Mouse (Mus musculus) forebrain, embryonic 11.5 days (tissue): ENCODE results near the gene Ccdc172. TPM values are rescaled to one million over a fixed set of nuclear protein-coding genes. Genes with fewer than 3 reads are reported as not detected.

ENCODE experiments used
- ATAC-seq: fragments of 200-750 bp; cut with Nextera tagmentation; replicated peaks from 2 replicates; pipeline ENCODE4 v1.8.0; 2017; ENCODE audit warnings: moderate TSS enrichment; ENCODE audit not compliant: low FRiP score
- DNase-seq: peaks from one replicate; pipeline ENCODE4 v3.0.0-alpha.2; 2017; ENCODE audit warnings: low spot score
- H3K27ac ChIP-seq: fragments of 300-500 bp; sonication (generic); 2 replicates; pipeline ENCODE4 v1.5.1; 2014; ENCODE audit warnings: low read depth, low read length
- H3K27me3 ChIP-seq: fragments of 300-500 bp; sonication (generic); 2 replicates; pipeline ENCODE4 v1.6.1; 2014; ENCODE audit warnings: mild to moderate bottlenecking, low read length, mixed read lengths; ENCODE audit not compliant: control insufficient read depth, insufficient read depth
- H3K36me3 ChIP-seq: fragments of 300-500 bp; sonication (generic); 2 replicates; pipeline ENCODE4 v1.6.1; 2014; ENCODE audit warnings: mild to moderate bottlenecking, low read length, moderate library complexity, mixed read lengths; ENCODE audit not compliant: control insufficient read depth, insufficient read depth
- H3K4me1 ChIP-seq: fragments of 300-500 bp; sonication (generic); replicated peaks from 2 replicates; pipeline ENCODE4 v1.6.1; 2014; ENCODE audit warnings: low read length, mixed read lengths; ENCODE audit not compliant: control insufficient read depth, insufficient read depth
- H3K4me2 ChIP-seq: fragments of 300-500 bp; sonication (generic); 2 replicates; pipeline ENCODE4 v1.6.1; 2014; ENCODE audit warnings: low read depth, mild to moderate bottlenecking, low read length, moderate library complexity, mixed read lengths; ENCODE audit not compliant: severe bottlenecking
- H3K4me3 ChIP-seq: fragments of 300-500 bp; sonication (generic); 2 replicates; pipeline ENCODE4 v1.5.1; 2014; ENCODE audit warnings: low read depth, low read length
- H3K9ac ChIP-seq: fragments of 300-500 bp; sonication (generic); 2 replicates; pipeline ENCODE4 v1.6.1; 2014; ENCODE audit warnings: low read length
- H3K9me3 ChIP-seq: fragments of 300-500 bp; sonication (generic); 2 replicates; pipeline ENCODE4 v1.6.1; 2016; ENCODE audit warnings: low read length, mixed read lengths; ENCODE audit not compliant: control insufficient read depth
- WGBS: fragments of 180-500 bp; shearing (Covaris S2); extraction: QIAGEN DNeasy Blood & Tissue Kit; methylation state at CpG from one replicate; pipeline ENCODE4 v1.1.7; 2014; 5-methylcytosine and 5-hydroxymethylcytosine counted together
- polyA plus RNA-seq: library from polyadenylated mRNA; unstranded; fragments of >200 nt; fragmentation: Nextera tagmentation; extraction: Ambion mirVana; gene quantifications from 2 replicates; pipeline ENCODE4 v1.2.1, GENCODE M21; 2014

Gene Ccdc172
- polyA plus RNA-seq, 1 experiment from 2014 or later, result not detected

DNA sequence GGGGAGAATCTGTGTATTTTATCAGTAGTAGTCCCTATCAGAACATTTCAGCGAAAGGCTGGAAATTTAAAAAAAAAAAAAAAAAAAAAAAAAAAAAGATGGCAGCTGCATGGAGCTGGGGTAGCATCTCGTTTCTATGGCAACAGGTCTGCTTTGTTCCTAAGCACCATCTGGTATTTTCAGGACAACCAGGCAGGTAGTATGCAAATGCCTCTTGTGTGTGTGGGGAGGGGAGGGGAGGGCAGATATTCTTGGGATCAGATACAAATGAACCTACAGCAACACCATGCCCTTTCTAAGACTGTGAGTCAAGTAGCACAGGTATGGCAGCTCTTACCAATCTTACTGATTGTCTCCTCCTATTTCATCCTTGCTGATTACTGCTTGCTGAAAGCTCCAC, 11.7 kb upstream of the Ccdc172 start:
- DNase-seq, result no peak
- ATAC-seq, result no peak

DNA sequence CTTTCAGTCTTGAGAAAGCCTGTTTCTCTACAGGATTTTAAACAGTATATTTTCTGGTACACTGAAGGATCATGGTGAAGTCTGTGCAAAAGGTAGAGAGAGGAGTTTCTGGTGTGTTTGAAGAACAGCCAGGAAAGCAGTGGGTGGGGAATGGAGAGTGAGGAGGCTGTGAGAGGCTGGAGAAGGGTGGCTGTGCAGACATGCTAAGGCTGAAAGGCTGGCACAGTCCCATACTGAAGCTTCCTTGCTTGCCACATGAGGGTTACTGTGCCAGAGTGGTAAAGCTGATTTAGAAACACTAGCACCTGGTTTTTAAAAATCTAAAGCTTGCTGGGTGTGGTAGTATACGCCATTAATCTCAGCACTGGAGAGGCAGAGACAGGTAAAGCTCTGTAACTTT, 9.9 kb downstream of the Ccdc172 start:
- Histone ChIP-seq H3K9me3 (no peaks in the 10 kb centered on the region), H3K4me2 (no peak overlapping the region), H3K4me1 (peaks cover 17% of the 10 kb centered on the region; the same call in 1 of the 2 replicates), H3K27me3 (no peaks in the 10 kb centered on the region), H3K27ac (no peak overlapping the region), H3K36me3 (no peaks in the 10 kb centered on the region), H3K4me3 (no peak overlapping the region), H3K9ac (no peak overlapping the region)
- ATAC-seq, result no peak
- DNase-seq, result no peak
- 93% methylated on average over 1 of the region's 1 CpGs for WGBS

More for the DNA sequence above, 11.7 kb upstream of the Ccdc172 start:
- H3K27ac ChIP-seq, result no peak overlapping the region
- no peaks in the 10 kb centered on the region for H3K9me3 ChIP-seq
- no peaks in the 10 kb centered on the region for H3K36me3 ChIP-seq
- no peak overlapping the region for H3K4me3 ChIP-seq
- no peaks in the 10 kb centered on the region for H3K4me1 ChIP-seq
- WGBS, result 67% methylated on average over 2 of the region's 2 CpGs
- H3K4me2 ChIP-seq, result no peak overlapping the region
- no peak overlapping the region for H3K9ac ChIP-seq
- H3K27me3 ChIP-seq, result no peaks in the 10 kb centered on the region

DNA sequence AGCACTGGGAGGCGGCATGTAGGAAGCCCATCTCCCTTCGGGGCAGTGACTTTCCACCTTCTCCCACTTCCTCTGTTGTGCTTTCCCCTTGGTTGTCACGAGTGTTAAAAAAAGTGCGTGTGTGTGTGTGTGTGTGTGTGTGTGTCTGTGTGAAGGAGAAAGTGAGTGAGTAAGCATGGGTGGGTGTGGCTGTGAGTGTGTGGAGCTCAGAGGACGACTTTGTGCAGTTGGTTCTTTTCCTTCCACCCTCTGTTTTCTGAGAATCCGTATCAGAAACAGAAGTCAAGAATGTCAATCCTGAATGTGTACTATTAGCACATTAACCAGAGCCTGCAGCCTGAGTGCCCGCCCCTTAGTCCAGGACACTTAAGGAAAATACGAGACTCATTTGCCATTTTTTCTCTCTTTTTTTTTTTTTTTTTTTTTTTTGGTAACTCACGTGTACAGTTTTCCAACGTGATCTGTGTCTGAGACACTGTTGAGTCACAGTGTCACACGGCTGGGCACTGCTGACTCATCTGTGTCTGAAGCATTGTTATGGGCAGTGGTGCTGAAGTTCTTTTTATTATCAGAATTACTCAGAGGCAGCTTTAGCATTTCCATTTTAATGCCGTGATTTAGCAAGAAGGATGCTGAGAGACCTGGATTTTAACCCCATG, 12.1 kb downstream of the Ccdc172 start:
- H3K27ac ChIP-seq, result no peak overlapping the region
- H3K9me3 ChIP-seq, result no peaks in the 10 kb centered on the region
- H3K27me3 ChIP-seq, result no peaks in the 10 kb centered on the region
- no peak overlapping the region for H3K9ac ChIP-seq
- H3K36me3 ChIP-seq, result no peaks in the 10 kb centered on the region
- peaks cover 17% of the 10 kb centered on the region; the same call in 1 of the 2 replicates for H3K4me1 ChIP-seq
- 37% methylated on average over 12 of the region's 12 CpGs for WGBS
- no peak overlapping the region for H3K4me2 ChIP-seq
- no peak for ATAC-seq
- DNase-seq, result no peak
- no peak overlapping the region for H3K4me3 ChIP-seq

DNA sequence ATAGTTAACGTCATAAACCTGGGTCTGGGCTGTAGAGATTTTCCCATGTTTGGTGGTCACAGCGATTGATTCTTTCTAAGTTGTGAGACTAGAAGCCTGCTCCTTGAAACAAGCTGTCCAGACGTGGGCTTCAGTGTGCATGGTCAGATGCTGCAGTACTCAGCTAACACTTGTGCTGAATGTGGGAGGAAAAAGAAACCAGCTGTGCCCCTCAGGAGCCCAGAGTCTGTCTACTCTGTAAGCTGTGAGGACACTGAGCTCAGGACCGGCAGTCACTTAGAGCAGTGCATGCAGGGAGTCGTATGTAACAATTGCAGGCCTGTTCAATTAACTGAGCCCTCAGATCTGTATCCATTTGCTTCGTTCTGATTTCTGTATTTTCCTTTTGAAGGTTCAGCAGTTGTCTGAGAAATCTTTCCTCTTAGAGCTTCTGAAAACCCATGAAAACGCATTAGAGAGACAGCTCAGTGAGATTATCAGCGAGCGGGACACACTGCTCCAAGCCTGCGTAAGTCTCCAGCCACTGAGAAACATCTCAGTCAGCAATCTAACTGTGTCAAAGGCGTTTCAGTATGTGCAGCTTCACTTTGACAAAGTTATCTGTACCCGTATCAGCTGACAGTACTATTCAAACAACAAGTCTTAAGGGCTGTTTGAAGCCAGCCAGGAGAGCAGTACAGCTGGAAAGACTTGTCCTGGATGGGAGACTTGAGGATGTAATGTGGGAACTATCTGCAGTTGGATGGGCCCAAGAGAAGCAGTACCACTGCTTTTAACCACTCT, 13.9 kb downstream of the Ccdc172 start:
- no peak for ATAC-seq
- Histone ChIP-seq H3K9me3 (no peaks in the 10 kb centered on the region), H3K36me3 (no peaks in the 10 kb centered on the region), H3K27ac (no peak overlapping the region), H3K4me1 (peaks cover 17% of the 10 kb centered on the region; the same call in 1 of the 2 replicates), H3K27me3 (no peaks in the 10 kb centered on the region), H3K4me2 (no peak overlapping the region), H3K4me3 (no peak overlapping the region), H3K9ac (no peak overlapping the region)
- no peak for DNase-seq
- WGBS, result 65% methylated on average over 12 of the region's 12 CpGs

DNA sequence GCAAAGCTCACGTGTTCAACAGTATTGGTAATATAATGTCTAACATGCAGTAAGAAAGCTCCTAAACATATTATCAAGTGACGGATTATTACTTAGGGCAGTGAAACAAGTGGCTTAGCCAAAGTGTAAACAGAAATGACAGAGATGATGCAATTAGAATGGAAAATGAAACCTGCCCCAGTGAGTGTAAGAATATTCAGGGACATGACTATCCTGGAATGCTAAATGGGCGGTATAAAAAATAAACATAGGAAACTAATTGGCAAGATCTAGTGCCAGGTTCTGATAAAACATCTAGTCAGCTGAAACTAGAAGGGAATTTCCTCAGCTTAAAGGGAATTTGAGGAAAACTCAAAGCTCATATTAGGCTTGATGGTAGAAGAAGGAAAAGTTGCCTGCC, 21.3 kb downstream of the Ccdc172 start:
- no peak overlapping the region for H3K4me3 ChIP-seq
- H3K9ac ChIP-seq, result no peak overlapping the region
- no peaks in the 10 kb centered on the region for H3K36me3 ChIP-seq
- no peak overlapping the region for H3K4me2 ChIP-seq
- ATAC-seq (no peak), DNase-seq (no peak)
- no peaks in the 10 kb centered on the region for H3K4me1 ChIP-seq
- H3K27me3 ChIP-seq, result no peaks in the 10 kb centered on the region
- H3K9me3 ChIP-seq, result no peaks in the 10 kb centered on the region
- no peak overlapping the region for H3K27ac ChIP-seq
- WGBS, result 90% methylated on average over 3 of the region's 3 CpGs

DNA sequence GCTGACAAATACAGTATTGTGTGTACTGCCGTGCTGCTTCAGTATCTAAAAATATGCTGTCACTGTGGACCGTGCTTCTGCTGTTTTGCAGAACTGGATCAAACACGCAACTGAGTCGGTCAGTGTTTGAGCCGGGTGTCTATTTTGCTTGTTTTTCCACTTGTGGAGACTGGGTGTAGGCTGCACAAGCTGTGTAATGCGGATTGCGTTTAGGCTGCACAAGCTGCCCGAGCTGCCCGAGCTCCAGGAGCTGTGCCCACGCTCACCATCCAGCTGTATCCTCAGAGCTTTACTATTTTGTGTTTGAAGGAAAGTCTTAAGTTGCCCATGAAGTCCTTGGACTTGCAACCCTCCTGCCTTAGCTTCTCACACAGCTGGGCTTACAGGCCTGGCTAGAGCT, 24.9 kb downstream of the Ccdc172 start:
- no peak overlapping the region for H3K4me2 ChIP-seq
- H3K4me1 ChIP-seq, result no peaks in the 10 kb centered on the region
- DNase-seq, result no peak
- H3K9ac ChIP-seq, result no peak overlapping the region
- H3K27ac ChIP-seq, result no peak overlapping the region
- ATAC-seq, result no peak
- H3K27me3 ChIP-seq, result no peaks in the 10 kb centered on the region
- H3K4me3 ChIP-seq, result no peak overlapping the region
- H3K9me3 ChIP-seq, result no peaks in the 10 kb centered on the region
- no peaks in the 10 kb centered on the region for H3K36me3 ChIP-seq
- 95% methylated on average over 10 of the region's 10 CpGs for WGBS

DNA sequence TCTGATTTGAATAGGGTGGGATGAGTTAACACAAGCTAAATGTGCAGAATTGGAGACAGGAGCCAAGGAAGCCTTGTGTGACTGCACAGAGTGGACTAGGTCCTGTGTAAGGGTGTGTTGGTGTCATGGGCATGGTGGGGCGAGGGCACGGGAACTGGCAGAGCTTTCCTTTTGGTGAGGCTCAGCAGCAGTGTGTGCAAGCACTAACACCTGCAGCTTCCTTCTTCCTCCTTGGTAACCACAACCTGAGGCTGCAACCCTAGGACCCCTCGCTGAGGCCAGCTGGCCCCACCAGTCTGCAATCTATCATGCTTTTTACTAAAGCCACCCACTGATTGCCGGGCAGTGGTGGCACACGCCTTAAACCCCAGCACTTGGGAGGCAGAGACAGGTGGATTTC, 28.6 kb downstream of the Ccdc172 start:
- 93% methylated on average over 5 of the region's 5 CpGs for WGBS
- ATAC-seq, result no peak
- no peak overlapping the region for H3K27ac ChIP-seq

DNA sequence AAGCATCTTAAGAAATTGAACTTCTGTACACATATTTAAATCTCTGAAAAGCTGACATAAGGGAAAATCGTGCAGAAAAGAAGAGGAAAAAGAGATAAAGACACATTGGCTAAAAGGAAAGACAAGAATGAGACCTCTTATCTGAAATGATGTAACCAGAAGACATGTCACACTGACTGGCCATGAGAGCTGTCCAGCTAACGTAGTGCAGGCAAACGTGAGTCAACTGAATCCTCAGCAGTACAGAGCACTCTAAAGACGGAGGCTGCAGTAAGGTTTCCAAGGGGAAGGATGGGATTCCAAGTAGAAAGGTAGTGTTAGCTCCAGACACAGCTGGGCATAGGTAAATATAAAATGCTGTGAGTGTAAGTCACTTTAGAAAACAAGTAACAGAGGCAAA, 36.6 kb downstream of the Ccdc172 start:
- Histone ChIP-seq H3K27ac (no peak overlapping the region), H3K4me1 (no peaks in the 10 kb centered on the region), H3K36me3 (no peaks in the 10 kb centered on the region), H3K4me3 (no peak overlapping the region), H3K9me3 (no peaks in the 10 kb centered on the region), H3K9ac (no peak overlapping the region), H3K27me3 (peaks cover 3% of the 10 kb centered on the region; the same call in 1 of the 2 replicates), H3K4me2 (no peak overlapping the region)
- WGBS, result 66% methylated on average over 4 of the region's 4 CpGs
- no peak for ATAC-seq
- DNase-seq, result no peak

More for the DNA sequence above, 28.6 kb downstream of the Ccdc172 start:
- H3K9ac ChIP-seq, result no peak overlapping the region
- no peaks in the 10 kb centered on the region for H3K27me3 ChIP-seq
- no peak for DNase-seq
- H3K4me3 ChIP-seq, result no peak overlapping the region
- no peaks in the 10 kb centered on the region for H3K36me3 ChIP-seq
- H3K9me3 ChIP-seq, result no peaks in the 10 kb centered on the region
- H3K4me1 ChIP-seq, result no peaks in the 10 kb centered on the region
- no peak overlapping the region for H3K4me2 ChIP-seq
